Mouse (Mus musculus): Measurements from ENCODE around the gene Calhm4. TPM values are rescaled to one million over a fixed set of nuclear protein-coding genes. Genes with fewer than 3 reads are reported as not detected.

Gene Calhm4
- polyA plus RNA-seq, 1 experiment from 2014 or later, result 0.43 TPM

Other genes starting within 250 kb of the Calhm4 start
- gene Sult3a1, start 186.6 kb downstream of the Calhm4 start, polyA plus RNA-seq (2015; fragmentation: Nextera tagmentation; extraction: Ambion mirVana), result not detected in 2 replicates
- 1.6 and 3.3 TPM in 2 replicates for gene Rsph4a, start 139.2 kb downstream of the Calhm4 start, polyA plus RNA-seq (2015; fragmentation: Nextera tagmentation; extraction: Ambion mirVana)
- gene Zup1, start 93.0 kb downstream of the Calhm4 start, polyA plus RNA-seq (2015; fragmentation: Nextera tagmentation; extraction: Ambion mirVana), result 20.9 and 22.9 TPM in 2 replicates
- gene Rwdd1, start 24.7 kb downstream of the Calhm4 start, polyA plus RNA-seq (2015; fragmentation: Nextera tagmentation; extraction: Ambion mirVana), result 111 and 113 TPM in 2 replicates
- gene Trappc3l, start 6.7 kb downstream of the Calhm4 start, polyA plus RNA-seq (2015; fragmentation: Nextera tagmentation; extraction: Ambion mirVana), result not detected in 2 replicates
- gene Calhm5, start 52.2 kb upstream of the Calhm4 start, polyA plus RNA-seq (2015; fragmentation: Nextera tagmentation; extraction: Ambion mirVana), result 1.7 and 1.9 TPM in 2 replicates
- 1.4 and 1.9 TPM in 2 replicates for gene Calhm6, start 83.7 kb upstream of the Calhm4 start, polyA plus RNA-seq (2015; fragmentation: Nextera tagmentation; extraction: Ambion mirVana)
- gene Dse, start 163.4 kb upstream of the Calhm4 start, polyA plus RNA-seq (2015; fragmentation: Nextera tagmentation; extraction: Ambion mirVana), result 32.8 and 35.0 TPM in 2 replicates
- gene Tspyl1, start 237.9 kb upstream of the Calhm4 start, polyA plus RNA-seq (2015; fragmentation: Nextera tagmentation; extraction: Ambion mirVana), result 79.6 and 80.1 TPM in 2 replicates

All from embryonic facial prominence, embryonic 15.5 days (tissue).